Mouse (Mus musculus) kidney, adult 18-20 months (tissue): Measurements from ENCODE around the gene Pparg.

Source experiments
- DNase-seq: peaks from one replicate; pipeline ENCODE4 v3.0.0; 2021

Pparg gene

GRCm38 (mm10) chr6:115518352-115518751 lies 157.6 kb downstream of the Pparg start:
- no peak for DNase-seq

- DNase-seq, result no peak
Observed at GRCm38 (mm10) chr6:115519275-115519699, 158.5 kb downstream of the Pparg start.

- no peak for DNase-seq
Observed at GRCm38 (mm10) chr6:115521923-115522322, 161.2 kb downstream of the Pparg start.

- peak; percentile 24 for DNase-seq
Observed at GRCm38 (mm10) chr6:115522691-115523146, 162.0 kb downstream of the Pparg start.

- DNase-seq, result peak; percentile 13
Observed at GRCm38 (mm10) chr6:115523201-115523600, 162.4 kb downstream of the Pparg start.

GRCm38 (mm10) chr6:115524449-115524990 lies 163.8 kb downstream of the Pparg start:
- DNase-seq, result no peak

- no peak for DNase-seq
Observed at GRCm38 (mm10) chr6:115527418-115527817, 166.7 kb downstream of the Pparg start.

- no peak for DNase-seq
Observed at GRCm38 (mm10) chr6:115528372-115528771, 167.6 kb downstream of the Pparg start.

GRCm38 (mm10) chr6:115534617-115535016 lies 173.9 kb downstream of the Pparg start:
- peak; percentile 20 for DNase-seq

- DNase-seq, result no peak
Observed at GRCm38 (mm10) chr6:115536169-115536568, 175.4 kb downstream of the Pparg start.

- DNase-seq, result peak; percentile 82
Observed at GRCm38 (mm10) chr6:115538645-115539429, 178.1 kb downstream of the Pparg start.
